Mouse (Mus musculus) frontal cortex, adult 2 months (tissue): ENCODE data around the gene Rsph3b. TPM values are rescaled to one million over a fixed set of nuclear protein-coding genes. Genes with fewer than 3 reads are reported as not detected.
"Not testable (repeated sequence)": the region's sequence is repeated elsewhere in the genome, so short reads cannot be mapped to it uniquely, and the experiment has no call there.

Experiments
- DNase-seq, 2 experiments: peaks; one replicate each; pipeline ENCODE4 v3.0.0; 2022; ENCODE audit warnings: low spot score in 1 of 2; ENCODE audit errors: extremely low spot score in 1 of 2
- polyA plus RNA-seq: library from polyadenylated mRNA; depleted of rRNA; stranded (reverse); fragments of >200 nt; gene quantifications from 2 replicates; pipeline ENCODE4 v1.2.3, GENCODE M21; 2012; rRNA removed

The Rsph3b gene
- polyA plus RNA-seq: 30.5 and 31.6 TPM in 2 replicates

DNA sequence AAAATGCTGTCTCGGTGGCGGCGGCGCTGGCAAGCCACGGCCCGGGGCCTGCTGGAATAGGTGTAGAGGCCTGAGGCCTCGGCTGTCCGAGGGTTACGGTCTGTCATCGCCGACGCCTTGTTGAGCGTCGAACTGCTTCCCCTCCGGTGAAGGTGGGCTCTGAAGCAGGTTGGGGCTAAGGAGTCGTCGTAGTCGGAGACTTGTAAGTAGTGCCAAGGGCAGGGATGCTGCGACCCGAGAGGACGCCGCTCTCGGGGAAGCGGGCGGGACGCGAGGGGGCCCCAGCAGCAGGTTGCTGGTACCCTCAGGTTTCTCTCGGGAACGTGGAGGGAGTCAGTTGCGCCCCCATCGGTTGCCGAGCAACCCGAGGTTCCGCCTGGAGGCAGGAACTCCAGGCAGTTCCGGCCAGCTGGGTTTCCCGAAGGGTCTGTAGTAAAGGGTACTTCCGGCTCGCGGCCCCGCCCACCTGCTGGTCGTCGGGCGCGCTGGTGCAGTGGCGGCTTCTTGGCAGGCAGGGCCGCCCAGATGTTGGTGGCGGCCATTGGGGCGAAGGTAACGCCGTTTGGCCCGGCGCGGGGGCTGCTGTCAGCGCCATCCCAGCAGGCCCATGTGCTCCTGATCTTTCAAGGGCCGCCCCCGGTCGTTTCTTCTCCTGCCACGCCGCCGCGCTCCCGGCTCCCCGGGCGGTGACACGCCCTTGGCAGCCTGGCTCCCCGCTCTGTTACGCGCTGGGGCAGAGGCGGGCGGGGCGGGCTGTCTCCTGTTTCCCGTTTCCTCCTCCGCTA lies at the start of gene Rsph3b:
Rsph3b (minus strand) TSS at position 699 of the 785 bp plus-strand sequence.
- DNase-seq: peak; percentile 59 to 78

- not testable (repeated sequence) for DNase-seq
These were observed 49.5 kb upstream of the Rsph3b start for GRCm38 (mm10) chr17:6997778-6998490.

GRCm38 (mm10) chr17:6996826-6997225 lies 48.3 kb upstream of the Rsph3b start:
- not testable (repeated sequence) for DNase-seq

- DNase-seq: not testable (repeated sequence)
These were observed 47.0 kb upstream of the Rsph3b start for GRCm38 (mm10) chr17:6995504-6995903.

- DNase-seq: not testable (repeated sequence)
These were observed 37.6 kb upstream of the Rsph3b start for GRCm38 (mm10) chr17:6986118-6986517.

GRCm38 (mm10) chr17:6980144-6980543 lies 31.7 kb upstream of the Rsph3b start:
- not testable (repeated sequence) for DNase-seq

DNA sequence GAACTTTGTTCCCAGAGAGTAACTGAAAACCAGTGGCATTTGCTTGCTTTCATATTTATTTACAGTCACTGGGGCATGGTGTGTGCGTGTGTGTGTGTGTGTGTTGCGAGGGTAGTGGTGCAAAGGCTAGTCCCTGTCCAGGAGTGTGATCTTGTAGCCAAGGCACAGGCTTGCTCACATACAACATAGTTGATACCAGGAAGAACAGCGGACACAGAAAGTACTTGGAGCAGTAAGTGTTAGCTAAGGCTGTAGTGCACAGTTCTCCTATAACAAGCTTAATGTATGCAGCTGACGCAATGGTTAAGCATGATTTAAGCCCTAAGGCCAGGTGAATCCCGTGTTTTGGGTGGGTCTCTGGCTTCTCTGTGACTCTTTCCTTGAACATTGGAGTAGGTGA lies 30.9 kb upstream of the Rsph3b start:
- DNase-seq: not testable (repeated sequence)

GRCm38 (mm10) chr17:6978287-6979248 lies 30.1 kb upstream of the Rsph3b start, which contains the start of gene Gm49721:
Gene Gm49721, plus strand, starts transcription at chr17:6978904.
- DNase-seq: peak; percentile 35 to 44

DNA sequence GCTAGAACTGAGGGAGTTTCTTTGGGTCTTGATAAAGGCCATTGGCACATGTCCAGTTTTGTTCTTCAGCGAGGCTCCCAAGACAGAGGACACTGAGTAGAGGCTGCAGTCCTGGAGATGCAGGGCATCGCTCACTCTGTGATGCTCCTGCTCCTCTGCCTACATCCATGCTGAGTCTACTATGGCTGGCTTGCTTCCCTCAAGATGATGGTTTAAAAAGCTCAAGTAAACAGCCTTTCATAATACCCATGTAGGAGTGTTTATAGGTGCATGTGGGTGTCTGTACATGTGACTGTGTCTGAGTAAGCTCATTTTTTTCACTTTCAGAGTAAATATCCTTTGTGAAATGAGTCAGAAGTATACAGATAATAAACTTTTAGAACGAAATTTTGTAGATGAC lies 26.5 kb upstream of the Rsph3b start:
- not testable (repeated sequence) for DNase-seq

- DNase-seq: not testable (repeated sequence)
These were observed 24.4 kb upstream of the Rsph3b start for GRCm38 (mm10) chr17:6972836-6973396.

- DNase-seq: not testable (repeated sequence)
These were observed 22.8 kb upstream of the Rsph3b start for GRCm38 (mm10) chr17:6971238-6971637.

DNA sequence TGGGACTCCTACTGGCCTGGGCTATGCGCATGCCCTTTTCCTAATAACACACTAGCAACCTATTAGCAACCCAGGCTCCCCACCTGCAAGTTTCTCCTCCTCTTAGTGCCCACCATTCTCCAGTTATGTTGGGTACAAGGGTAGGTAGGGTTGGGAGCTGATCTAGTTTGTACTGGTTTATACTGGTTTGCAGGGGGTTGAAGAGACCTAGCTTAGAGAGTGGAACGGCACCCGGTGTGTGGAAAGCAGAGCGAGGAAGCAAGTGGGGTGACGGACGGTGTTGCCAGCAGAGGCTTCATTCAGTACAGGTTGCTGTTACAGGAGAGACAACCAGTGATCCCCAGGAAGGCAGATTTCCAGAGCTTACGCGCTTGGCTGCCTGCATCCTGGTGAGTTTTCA lies 21.9 kb upstream of the Rsph3b start, which contains the start of gene Rnaset2b:
Rnaset2b (plus strand) TSS at position 301 of the 400 bp plus-strand sequence.
- DNase-seq: not testable (repeated sequence)

- DNase-seq: not testable (repeated sequence)
These were observed 19.2 kb upstream of the Rsph3b start for GRCm38 (mm10) chr17:6967673-6968072.

DNA sequence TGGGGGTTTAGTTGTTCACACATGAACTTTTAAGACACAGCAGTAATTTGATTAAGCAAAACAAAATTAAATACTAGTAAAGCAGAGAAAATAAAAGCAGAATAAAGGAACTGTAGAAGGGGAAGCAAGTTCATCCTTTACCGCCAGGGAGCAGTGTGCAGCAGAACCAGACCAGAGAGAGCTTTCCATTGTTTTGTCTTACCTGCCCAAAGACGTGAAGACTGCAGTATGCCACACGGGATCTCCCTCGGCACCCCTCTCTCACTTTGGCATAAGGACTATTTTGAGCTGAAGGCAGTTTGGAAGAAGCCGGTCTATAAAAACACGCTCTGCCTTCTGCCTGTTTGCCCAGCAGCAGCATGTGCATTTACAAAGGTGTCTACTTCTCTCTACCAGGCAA lies 16.9 kb upstream of the Rsph3b start:
- DNase-seq: peak in 1 of 2 experiments; percentile 42

DNA sequence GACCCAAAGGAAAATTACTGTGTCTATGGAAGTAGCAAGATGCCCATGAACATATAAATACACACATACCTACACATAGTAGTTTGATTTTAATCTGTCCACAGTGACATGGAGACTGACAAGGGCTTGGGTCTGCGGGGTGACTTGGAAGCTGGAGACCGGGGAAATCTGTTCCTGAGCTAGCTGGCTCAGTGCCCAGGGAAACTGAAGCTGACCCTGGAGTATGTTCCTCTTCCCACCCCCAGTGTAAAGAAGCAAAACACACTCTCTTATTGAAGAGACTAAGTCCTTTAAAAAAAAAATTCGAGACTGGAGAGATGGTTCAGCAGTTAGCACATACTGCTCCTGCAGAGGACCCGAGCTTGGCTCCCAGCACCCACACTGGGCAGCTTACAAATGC lies 14.5 kb upstream of the Rsph3b start:
- DNase-seq: not testable (repeated sequence)

- not testable (repeated sequence) for DNase-seq
These were observed 13.9 kb upstream of the Rsph3b start for GRCm38 (mm10) chr17:6962339-6962738.

GRCm38 (mm10) chr17:6961181-6962000 lies 12.9 kb upstream of the Rsph3b start:
- DNase-seq: not testable (repeated sequence)

GRCm38 (mm10) chr17:6960776-6961175 lies 12.3 kb upstream of the Rsph3b start, which contains the start of gene Tagap1:
Gene Tagap1, minus strand, starts transcription at chr17:6961156.
- DNase-seq: not testable (repeated sequence)

DNA sequence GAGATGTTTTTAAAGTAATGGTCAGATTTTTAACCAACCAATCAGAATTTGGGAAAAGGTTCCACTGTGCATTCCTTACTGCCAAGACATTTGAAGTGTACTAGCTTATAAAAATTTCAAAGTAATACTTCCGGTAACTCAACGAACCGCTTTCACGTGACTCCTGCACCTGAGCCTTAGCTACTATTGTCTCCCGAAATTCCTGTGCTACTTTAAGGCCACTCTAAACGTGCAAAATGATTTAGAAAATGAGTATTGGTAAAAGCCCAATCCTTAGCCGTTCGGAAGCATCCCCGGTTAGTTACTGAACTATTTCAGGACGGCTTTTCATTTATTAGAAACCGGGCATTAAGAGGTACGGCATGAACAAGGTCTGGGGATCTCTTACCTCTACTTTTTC lies 11.9 kb upstream of the Rsph3b start:
- DNase-seq: not testable (repeated sequence)
